Mouse (Mus musculus): ENCODE measurements around the gene Camk2g. TPM values are rescaled to one million over a fixed set of nuclear protein-coding genes. Genes with fewer than 3 reads are reported as not detected.
A peak's percentile ranks its signal among the peaks of the same experiment; 100 is the strongest.

Gene Camk2g
- polyA plus RNA-seq, 1 experiment = 42.3 TPM

DNA sequence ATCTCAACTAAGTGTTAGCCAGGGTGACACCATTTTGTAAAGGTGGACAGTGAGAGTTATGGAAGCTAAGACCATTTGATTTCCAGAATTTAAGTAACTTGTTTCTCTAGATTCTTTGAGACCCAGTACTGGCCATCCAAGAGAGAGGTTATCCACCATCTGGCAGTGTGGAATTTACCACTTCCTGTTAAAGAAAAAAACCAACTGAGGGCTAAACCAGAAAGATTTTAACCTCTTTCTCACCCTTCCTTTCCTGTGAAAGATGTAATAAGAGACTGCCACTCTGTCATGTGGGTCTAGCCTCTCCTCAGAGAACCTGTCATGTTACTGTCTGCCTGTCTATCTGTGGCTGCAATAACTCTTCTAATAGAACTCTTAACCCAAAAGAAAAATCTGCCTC, 15.9 kb upstream of the Camk2g start:
- H3K36me3 ChIP-seq (ENCODE audit: control insufficient read depth, insufficient read depth, low read length) = no peaks in the 10 kb centered on the region
- H3K27me3 ChIP-seq (ENCODE audit: control insufficient read depth, insufficient read depth, low read length) = no peaks in the 10 kb centered on the region
- 0 out of 2 replicates have a peak, but pooled peaks cover 2% of the 10 kb centered on the region for H3K4me1 ChIP-seq (replicated peaks; ENCODE audit: control insufficient read depth, insufficient read depth, low read length)
- TF ChIP-seq CTCF (IDR thresholded peaks at IDR 0.05; ENCODE audit: borderline replicate concordance, control insufficient read depth, extremely low read depth, insufficient read depth, low read length, poor library complexity) (no peak), POLR2A (IDR thresholded peaks at IDR 0.05; ENCODE audit: control insufficient read depth, extremely low read depth, insufficient read depth, low read length, poor library complexity) (no peak)
- no peak overlapping the region for H3K27ac ChIP-seq (ENCODE audit: control insufficient read depth, insufficient read depth, low read length)
- no peak for DNase-seq
- no peak overlapping the region for H3K4me3 ChIP-seq (ENCODE audit: control insufficient read depth, insufficient read depth, low read length)

DNA sequence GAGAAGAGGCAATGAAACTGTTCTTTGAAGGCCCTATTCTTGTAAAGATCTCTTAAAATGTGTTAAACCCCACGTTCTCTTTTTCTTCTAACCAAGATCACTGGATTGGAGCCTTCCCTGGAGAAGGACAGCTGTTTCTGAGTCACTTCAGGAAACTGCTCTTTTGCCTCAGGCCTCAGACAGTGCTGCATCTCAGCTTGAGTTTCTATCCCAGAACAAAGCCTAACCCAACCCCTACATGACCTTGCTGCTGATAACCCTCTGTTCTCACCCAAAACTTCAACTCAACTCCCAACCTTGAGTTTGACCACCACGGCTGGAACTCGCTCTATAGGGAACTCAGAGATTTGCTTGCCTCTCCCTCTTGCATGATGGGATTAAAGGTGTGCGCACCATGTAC, 15.5 kb upstream of the Camk2g start:
- no peaks in the 10 kb centered on the region for H3K36me3 ChIP-seq (ENCODE audit: control insufficient read depth, insufficient read depth, low read length)
- 86% methylated on average over 4 of the region's 4 CpGs for WGBS
- no peak overlapping the region for H3K27ac ChIP-seq (ENCODE audit: control insufficient read depth, insufficient read depth, low read length)
- TF ChIP-seq POLR2A (IDR thresholded peaks at IDR 0.05; ENCODE audit: control insufficient read depth, extremely low read depth, insufficient read depth, low read length, poor library complexity) (no peak), CTCF (IDR thresholded peaks at IDR 0.05; ENCODE audit: borderline replicate concordance, control insufficient read depth, extremely low read depth, insufficient read depth, low read length, poor library complexity) (no peak)
- H3K4me3 ChIP-seq (ENCODE audit: control insufficient read depth, insufficient read depth, low read length) = no peak overlapping the region
- 0 out of 2 replicates have a peak, but pooled peaks cover 2% of the 10 kb centered on the region for H3K4me1 ChIP-seq (replicated peaks; ENCODE audit: control insufficient read depth, insufficient read depth, low read length)
- no peaks in the 10 kb centered on the region for H3K27me3 ChIP-seq (ENCODE audit: control insufficient read depth, insufficient read depth, low read length)
- DNase-seq = no peak

DNA sequence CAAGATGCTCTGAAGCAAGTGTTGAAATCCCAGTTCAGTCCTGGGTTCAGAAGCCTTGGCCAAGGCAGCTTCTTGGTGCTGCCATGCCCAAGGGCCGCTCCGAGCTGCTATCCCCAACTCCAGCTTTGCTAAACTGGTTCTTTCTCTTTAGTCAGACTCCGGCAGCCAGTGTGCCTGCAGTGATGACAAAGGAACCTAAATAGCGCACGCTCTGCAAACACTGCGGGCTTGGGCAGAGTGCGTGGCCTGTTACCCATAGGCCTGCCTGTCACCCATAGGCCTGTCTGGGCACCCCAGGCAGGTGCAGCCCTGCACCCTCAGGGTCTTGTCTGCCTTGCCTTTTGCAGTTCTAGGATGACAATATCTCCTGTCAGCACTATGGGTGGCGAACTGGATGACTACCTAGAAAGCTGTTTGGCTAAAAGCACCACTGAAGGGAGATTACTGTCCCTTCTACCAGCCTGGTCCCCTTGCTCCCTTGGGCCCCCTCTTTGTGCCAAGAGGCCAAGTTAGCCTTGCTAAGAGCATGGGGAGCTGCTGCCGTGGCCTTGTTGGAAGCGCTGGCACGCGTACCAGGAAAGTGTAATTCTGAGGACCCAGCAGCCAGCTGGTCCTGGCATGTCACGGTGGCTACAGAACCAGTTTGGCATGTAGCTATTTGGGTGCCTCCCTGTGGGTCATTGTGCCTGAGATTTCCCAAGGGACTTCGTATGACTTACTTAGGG, 12.4 kb upstream of the Camk2g start:
- TF ChIP-seq POLR2A (IDR thresholded peaks at IDR 0.05; ENCODE audit: control insufficient read depth, extremely low read depth, insufficient read depth, low read length, poor library complexity) = no peak
- no peak for TF ChIP-seq CTCF (IDR thresholded peaks at IDR 0.05; ENCODE audit: borderline replicate concordance, control insufficient read depth, extremely low read depth, insufficient read depth, low read length, poor library complexity)
- 92% methylated on average over 14 of the region's 14 CpGs for WGBS
- Histone ChIP-seq H3K4me1 (replicated peaks; ENCODE audit: control insufficient read depth, insufficient read depth, low read length) (0 out of 2 replicates have a peak, but pooled peaks cover 2% of the 10 kb centered on the region), H3K27ac (ENCODE audit: control insufficient read depth, insufficient read depth, low read length) (no peak overlapping the region), H3K4me3 (ENCODE audit: control insufficient read depth, insufficient read depth, low read length) (no peak overlapping the region), H3K36me3 (ENCODE audit: control insufficient read depth, insufficient read depth, low read length) (no peaks in the 10 kb centered on the region), H3K27me3 (ENCODE audit: control insufficient read depth, insufficient read depth, low read length) (no peaks in the 10 kb centered on the region)
- no peak for DNase-seq

DNA sequence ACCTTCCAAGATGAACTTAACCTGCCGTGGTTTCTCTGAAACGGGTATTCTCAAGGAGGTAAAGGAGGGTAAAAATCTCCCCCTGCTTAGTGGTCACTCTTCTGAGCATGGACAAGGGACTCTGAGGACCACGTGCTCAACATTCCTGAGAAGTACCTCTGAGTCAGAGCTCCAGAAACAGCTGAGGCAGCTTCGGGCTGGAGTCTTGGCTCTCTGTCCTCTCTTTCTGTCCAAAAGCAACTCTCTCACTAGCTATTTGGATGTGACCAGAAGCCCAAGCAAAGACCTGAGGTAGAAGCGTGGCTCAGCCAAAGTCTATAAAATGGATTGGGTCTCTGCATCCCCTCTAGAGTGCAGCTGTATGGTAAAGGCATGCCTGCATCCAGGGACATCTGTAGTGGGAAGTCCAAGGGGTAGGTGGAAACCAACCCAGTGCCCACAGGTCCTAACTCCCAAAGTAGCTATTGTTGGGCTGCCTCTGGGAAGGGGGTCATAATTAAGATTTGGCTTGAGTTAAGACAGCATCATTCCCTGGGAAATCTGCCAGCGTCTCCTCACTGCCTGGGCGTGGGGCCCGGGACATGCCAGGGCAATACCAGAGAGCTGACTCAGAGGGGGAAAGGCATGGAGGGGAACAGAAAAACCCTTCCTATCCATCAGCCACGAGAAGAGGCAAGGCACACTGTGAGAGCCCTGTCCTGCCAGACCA, 11.2 kb upstream of the Camk2g start:
- TF ChIP-seq CTCF (IDR thresholded peaks at IDR 0.05; ENCODE audit: borderline replicate concordance, control insufficient read depth, extremely low read depth, insufficient read depth, low read length, poor library complexity) (no peak), POLR2A (IDR thresholded peaks at IDR 0.05; ENCODE audit: control insufficient read depth, extremely low read depth, insufficient read depth, low read length, poor library complexity) (no peak)
- H3K36me3 ChIP-seq (ENCODE audit: control insufficient read depth, insufficient read depth, low read length) = no peaks in the 10 kb centered on the region
- 89% methylated on average over 9 of the region's 9 CpGs for WGBS
- H3K4me1 ChIP-seq (replicated peaks; ENCODE audit: control insufficient read depth, insufficient read depth, low read length) = no peaks in the 10 kb centered on the region
- no peak for DNase-seq
- H3K4me3 ChIP-seq (ENCODE audit: control insufficient read depth, insufficient read depth, low read length) = no peak overlapping the region
- no peaks in the 10 kb centered on the region for H3K27me3 ChIP-seq (ENCODE audit: control insufficient read depth, insufficient read depth, low read length)
- no peak overlapping the region; the same call in 1 of the 2 replicates for H3K27ac ChIP-seq (ENCODE audit: control insufficient read depth, insufficient read depth, low read length)

DNA sequence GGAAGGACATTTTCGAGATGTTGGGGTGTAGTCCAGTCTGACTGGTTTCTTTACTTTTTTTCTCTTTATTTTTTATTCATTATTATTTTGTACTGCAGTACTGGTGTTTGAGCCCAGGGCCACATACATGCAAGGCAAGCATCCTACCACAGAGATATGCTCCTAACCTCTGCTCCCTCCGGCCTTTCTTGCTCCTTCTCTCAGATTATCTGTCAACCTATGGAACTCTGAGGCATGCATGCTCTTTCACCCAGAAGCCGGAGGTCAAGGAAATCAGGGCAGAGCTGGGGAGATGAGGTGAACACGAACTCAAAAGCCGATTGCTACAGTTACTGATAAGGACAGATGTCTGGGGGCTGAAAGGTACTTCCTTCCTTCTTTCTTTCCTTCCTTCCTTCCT, 10.6 kb upstream of the Camk2g start:
- no peak for TF ChIP-seq CTCF (IDR thresholded peaks at IDR 0.05; ENCODE audit: borderline replicate concordance, control insufficient read depth, extremely low read depth, insufficient read depth, low read length, poor library complexity)
- no peak for TF ChIP-seq POLR2A (IDR thresholded peaks at IDR 0.05; ENCODE audit: control insufficient read depth, extremely low read depth, insufficient read depth, low read length, poor library complexity)
- H3K4me3 ChIP-seq (ENCODE audit: control insufficient read depth, insufficient read depth, low read length) = no peak overlapping the region
- DNase-seq = no peak
- 75% methylated on average over 5 of the region's 5 CpGs for WGBS
- no peaks in the 10 kb centered on the region for H3K4me1 ChIP-seq (replicated peaks; ENCODE audit: control insufficient read depth, insufficient read depth, low read length)
- no peaks in the 10 kb centered on the region for H3K36me3 ChIP-seq (ENCODE audit: control insufficient read depth, insufficient read depth, low read length)
- H3K27me3 ChIP-seq (ENCODE audit: control insufficient read depth, insufficient read depth, low read length) = no peaks in the 10 kb centered on the region
- no peak overlapping the region for H3K27ac ChIP-seq (ENCODE audit: control insufficient read depth, insufficient read depth, low read length)

DNA sequence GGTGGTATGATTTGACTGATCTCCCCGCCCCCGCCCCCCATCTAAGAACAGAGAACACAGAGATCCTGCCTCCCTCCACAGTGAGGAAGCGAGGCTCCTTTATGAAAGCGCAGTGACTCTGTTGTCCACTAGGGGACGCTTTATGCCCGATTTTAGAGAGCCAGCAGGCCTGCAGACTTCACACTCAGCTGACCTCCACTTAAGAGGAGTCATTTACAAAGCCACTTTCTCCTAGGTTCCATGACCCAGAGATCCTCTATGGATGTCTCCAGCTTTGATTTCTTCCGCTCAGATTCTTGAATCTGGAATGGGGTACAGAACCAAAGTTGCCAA, 9.7 kb upstream of the Camk2g start:
- peak; percentile 64 for DNase-seq
- H3K4me3 ChIP-seq (ENCODE audit: control insufficient read depth, insufficient read depth, low read length) = no peak overlapping the region
- H3K27ac ChIP-seq (ENCODE audit: control insufficient read depth, insufficient read depth, low read length) = no peak overlapping the region
- WGBS = 12% methylated on average over 7 of the region's 7 CpGs
- H3K27me3 ChIP-seq (ENCODE audit: control insufficient read depth, insufficient read depth, low read length) = no peaks in the 10 kb centered on the region
- no peaks in the 10 kb centered on the region for H3K36me3 ChIP-seq (ENCODE audit: control insufficient read depth, insufficient read depth, low read length)
- no peaks in the 10 kb centered on the region for H3K4me1 ChIP-seq (replicated peaks; ENCODE audit: control insufficient read depth, insufficient read depth, low read length)
- peak; percentile 70; the same call in 1 of the 2 replicates for TF ChIP-seq CTCF (IDR thresholded peaks at IDR 0.05; ENCODE audit: borderline replicate concordance, control insufficient read depth, extremely low read depth, insufficient read depth, low read length, poor library complexity)
- TF ChIP-seq POLR2A (IDR thresholded peaks at IDR 0.05; ENCODE audit: control insufficient read depth, extremely low read depth, insufficient read depth, low read length, poor library complexity) = no peak

Measured in thymus, adult 2 months (tissue).